20 mouse cellular contexts compared by ENCODE assay signal in genomic region chr1:167034435-167034834, GRCm38 (mm10). TPM values are rescaled to one million over a fixed set of nuclear protein-coding genes. Genes with fewer than 3 reads are reported as not detected.
DNase-seq lines count a peak whose midpoint lies in the region; ATAC-seq and TF ChIP-seq lines count a peak whose summit lies in the region.
"Had no signal": no experiment of that assay in that cellular context is flagged by ENCODE, and none has a peak within 500 bp of the region (broad histone marks: within the 10 kb centered on the region; RNA-seq: fewer than 3 reads in every experiment).

No protein-coding gene starts in this region.

- H3K9me3 ChIP-seq in embryonic facial prominence, embryonic 10.5 days, result no peaks in the 10 kb centered on the region
- H3K9me3 ChIP-seq: embryonic facial prominence, embryonic 15.5 days; forebrain, embryonic 12.5 days; liver, embryonic 13.5 days; neural tube, embryonic 13.5 days had no signal

- peak; percentile 76 for TF ChIP-seq CTCF in layer of hippocampus, adult 2 months (conservative IDR thresholded peaks at IDR 0.05)

- H3K36me3 ChIP-seq in embryonic facial prominence, embryonic 10.5 days (replicated peaks), result no peaks in the 10 kb centered on the region
- H3K36me3 ChIP-seq: embryonic facial prominence, embryonic 15.5 days; forebrain, embryonic 12.5 days; liver, embryonic 13.5 days; neural tube, embryonic 13.5 days had no signal

- 78% methylated on average over 1 of the region's 1 CpGs for WGBS in embryonic facial prominence, embryonic 10.5 days

- 0 out of 2 replicates have a peak, but pooled peaks have one; percentile 17 for ATAC-seq in granulocyte monocyte progenitor cell, adult 5-6 weeks (replicated peaks; ENCODE audit: poor library complexity, severe bottlenecking)
- no peak for ATAC-seq in cerebellum, adult (ENCODE audit: insufficient number of reproducible peaks, low FRiP score, low TSS enrichment)
- ATAC-seq: Patski had no signal

- H3K4me3 ChIP-seq in layer of hippocampus, adult 2 months, result no peak overlapping the region
- no peak overlapping the region for H3K4me3 ChIP-seq in embryonic facial prominence, embryonic 10.5 days
- H3K4me3 ChIP-seq: embryonic facial prominence, embryonic 15.5 days; forebrain, embryonic 12.5 days; liver, embryonic 13.5 days; neural tube, embryonic 13.5 days had no signal

- H3K4me1 ChIP-seq in embryonic facial prominence, embryonic 10.5 days, result peaks cover 9% of the 10 kb centered on the region
- H3K4me1 ChIP-seq: embryonic facial prominence, embryonic 15.5 days; liver, embryonic 13.5 days had no signal

- H3K27ac ChIP-seq in layer of hippocampus, adult 2 months, result no peak overlapping the region
- H3K27ac ChIP-seq in embryonic facial prominence, embryonic 10.5 days (replicated peaks), result no peak overlapping the region
- H3K27ac ChIP-seq: embryonic facial prominence, embryonic 15.5 days; forebrain, embryonic 12.5 days; liver, embryonic 13.5 days; neural tube, embryonic 13.5 days had no signal

- DNase-seq in embryo, embryonic 10.5 days (ENCODE audit: low spot score), result peak; percentile 22
- no peak for DNase-seq in embryo, embryonic 11 days
- DNase-seq in layer of hippocampus, adult 2 months (ENCODE audit: low spot score in 2 of 2), result no peak
- no peak for DNase-seq in layer of hippocampus, adult 18-20 months (ENCODE audit: low spot score in 2 of 2)
- DNase-seq in ES-CJ7 (ENCODE audit: low read depth, low spot score), result peak; percentile 56
- DNase-seq in embryonic facial prominence, embryonic 10.5 days (ENCODE audit: low spot score), result no peak
- DNase-seq: adrenal gland, adult 8-10 months; cerebellum, postnatal 36 days; heart, postnatal 4 days; kidney, adult 8-10 months; layer of hippocampus, adult 9-11 months; left cerebral cortex, postnatal 4 days; liver, embryonic 13.5 days; thymus, postnatal 4 days had no signal

- H3K27me3 ChIP-seq in embryonic facial prominence, embryonic 10.5 days (replicated peaks; ENCODE audit: low read depth, poor library complexity, severe bottlenecking), result no peaks in the 10 kb centered on the region
- H3K27me3 ChIP-seq: embryonic facial prominence, embryonic 15.5 days; liver, embryonic 13.5 days; neural tube, embryonic 13.5 days had no signal

RNA-seq across cellular contexts. Expression of gene Fam78b, which starts 33.2 kb away (rescaled TPM):
- total RNA-seq in layer of hippocampus, adult 2 months (2021), result 10 to 100 TPM; 22.5 to 22.7 TPM
- total RNA-seq in layer of hippocampus, adult 18-20 months (2021), result 10 to 100 TPM; 23.1 to 23.3 TPM
- total RNA-seq in granulocyte monocyte progenitor cell, adult 5-6 weeks (2014; fragmentation: Nextera tagmentation), result 1.9 TPM in 1 of 2 replicates, not detected in the other
- total RNA-seq in granulocyte monocyte progenitor cell, adult 5-6 weeks (2017), result not detected in 2 replicates
- 2.4 and 2.9 TPM in 2 replicates for polyA plus RNA-seq in embryonic facial prominence, embryonic 10.5 days (2016; fragmentation: Nextera tagmentation; extraction: Ambion mirVana)
- polyA plus RNA-seq: Patski had no signal

Comparison
In these comparisons a context has a peak if more than half of its experiments do, and no peak if none do; other contexts are left out.
1. DNase-seq: peak in embryo, embryonic 10.5 days (single experiment) and ES-CJ7 (single experiment); none in embryo, embryonic 11 days (single experiment), layer of hippocampus, adult 2 months (0 of 2), layer of hippocampus, adult 18-20 months (0 of 2) and embryonic facial prominence, embryonic 10.5 days (single experiment).
2. RNA of gene Fam78b, which starts 33.2 kb away (total RNA-seq): 23.1 to 23.3 TPM in layer of hippocampus, adult 18-20 months and 22.5 to 22.7 TPM in layer of hippocampus, adult 2 months; 1.9 TPM in granulocyte monocyte progenitor cell, adult 5-6 weeks; every median in the first group is over 4 times any median in the second.